Mouse (Mus musculus) forelimb bud, embryonic 11.5 days (tissue): ENCODE measurements around the gene Tas2r119.
"Not testable (repeated sequence)": the region's sequence is repeated elsewhere in the genome, so short reads cannot be mapped to it uniquely, and the experiment has no call there.

ENCODE experiments used
- DNase-seq: peaks from one replicate; pipeline ENCODE4 v3.0.0-alpha.2; 2012; ENCODE audit warnings: low read depth, low spot score

Gene Tas2r119

GRCm38 (mm10) chr15:32176989-32177388 is at the start of gene Tas2r119:
TSS of gene Tas2r119 (plus strand) at chr15:32177289.
- DNase-seq, result no peak

DNA sequence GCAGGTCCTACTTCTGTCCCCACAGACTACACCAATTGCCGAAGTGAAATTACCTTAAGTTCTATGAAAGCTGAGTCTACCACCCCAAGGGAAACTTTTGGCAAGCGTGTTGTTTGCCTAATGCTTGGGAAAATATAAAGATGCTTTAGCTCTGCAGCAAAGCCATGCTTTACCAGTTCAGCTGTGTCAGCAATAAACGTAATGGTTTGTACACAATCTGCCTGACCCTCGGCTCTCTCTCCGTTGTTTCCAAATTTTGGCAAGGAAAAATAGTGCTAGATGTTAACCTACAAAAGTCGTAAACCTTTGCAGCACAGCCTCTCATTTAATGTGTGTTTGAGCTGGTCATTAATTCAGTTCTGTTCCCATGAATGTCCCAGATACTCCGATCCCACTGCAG is 44.8 kb upstream of the Tas2r119 start:
- DNase-seq, result no peak

DNA sequence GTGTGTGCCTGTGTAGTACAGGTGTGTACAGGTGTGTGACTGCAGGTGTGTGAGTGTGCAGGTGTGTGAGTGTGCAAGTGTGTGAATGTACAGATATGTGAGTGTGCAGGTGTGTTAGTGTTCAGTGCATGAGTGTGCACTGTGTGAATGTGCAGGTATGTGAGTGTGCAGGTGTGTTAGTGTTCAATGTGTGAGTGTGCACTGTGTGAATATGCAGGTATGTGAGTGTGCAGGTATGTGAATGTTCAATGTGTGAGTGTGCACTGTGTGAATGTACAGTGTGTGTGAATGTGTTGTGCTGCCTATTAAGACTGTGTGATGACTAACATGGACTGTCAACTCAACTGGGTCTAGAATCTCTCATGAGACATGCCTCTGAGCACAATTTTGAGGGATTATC is 35.4 kb upstream of the Tas2r119 start:
- DNase-seq, result no peak

GRCm38 (mm10) chr15:32144269-32144668 is 32.8 kb upstream of the Tas2r119 start:
- no peak for DNase-seq

- DNase-seq, result no peak
Measured at GRCm38 (mm10) chr15:32153404-32153803, 23.7 kb upstream of the Tas2r119 start.

DNA sequence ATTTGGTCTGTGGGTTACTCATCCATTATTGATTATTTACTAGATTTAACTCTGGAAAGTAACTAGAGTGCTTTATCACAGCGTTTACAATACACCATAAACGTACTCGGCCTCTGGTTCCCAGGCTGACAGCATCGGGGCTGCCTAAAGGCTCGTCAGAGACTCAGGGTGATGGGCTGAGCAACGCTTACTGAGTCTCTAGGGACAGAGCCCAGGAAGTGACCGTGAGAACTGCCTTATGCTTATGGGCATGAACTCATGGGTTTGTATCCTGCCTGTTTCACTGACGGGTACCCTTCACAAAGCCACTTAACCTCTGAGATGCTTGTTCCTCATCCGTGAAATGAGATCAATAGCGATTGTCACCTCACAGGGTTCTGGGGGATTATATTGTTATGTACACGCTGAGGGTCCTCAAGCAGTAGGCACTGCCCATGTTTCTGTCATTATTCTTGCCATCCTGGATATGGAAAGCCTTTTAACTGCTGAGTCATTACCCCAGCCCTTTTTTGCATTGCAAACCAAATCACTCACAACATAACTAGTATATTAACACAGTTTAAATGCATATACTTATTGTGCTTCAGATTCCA is 23.1 kb upstream of the Tas2r119 start:
- no peak for DNase-seq

GRCm38 (mm10) chr15:32156126-32156525 is 21.0 kb upstream of the Tas2r119 start:
- peak; percentile 71 for DNase-seq

DNA sequence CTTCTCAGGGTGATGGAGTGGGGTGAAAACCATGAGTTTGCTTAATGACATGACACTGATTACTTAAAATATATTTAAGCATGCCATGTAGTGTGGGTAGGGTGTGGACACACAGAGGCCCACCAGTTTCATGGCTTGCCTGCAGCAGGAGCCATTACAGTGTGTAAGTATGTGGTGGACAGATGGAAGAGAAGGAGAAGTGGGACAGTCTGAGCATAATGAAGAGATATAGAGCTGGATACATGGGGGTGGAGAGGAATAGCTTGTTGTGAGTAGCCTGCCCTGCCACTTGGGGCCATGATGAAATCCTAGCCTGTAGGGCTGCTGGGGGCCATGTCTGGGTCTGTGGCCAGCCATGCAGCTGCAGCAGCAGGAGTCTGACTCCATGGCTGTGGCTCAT is 16.8 kb upstream of the Tas2r119 start:
- no peak for DNase-seq

DNA sequence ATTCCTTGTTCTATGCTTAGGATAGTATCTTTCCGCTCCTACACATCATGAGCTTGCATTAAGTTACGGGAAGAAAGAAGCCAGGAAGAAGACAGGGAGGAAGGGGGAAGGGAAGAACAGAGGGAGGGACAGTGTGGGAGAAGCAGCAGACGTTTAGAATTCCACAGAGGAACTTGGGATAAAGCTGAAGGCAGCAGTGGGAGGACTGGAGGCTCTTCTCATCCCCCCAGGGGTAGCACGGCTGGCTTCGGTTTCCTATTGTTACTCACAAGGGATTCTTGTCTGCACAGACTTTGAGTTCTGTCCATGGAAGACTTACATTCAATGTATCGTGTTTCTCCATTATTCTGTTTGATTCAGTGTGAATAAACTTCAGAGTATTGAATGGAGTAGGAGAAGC is 5.3 kb upstream of the Tas2r119 start:
- no peak for DNase-seq

DNA sequence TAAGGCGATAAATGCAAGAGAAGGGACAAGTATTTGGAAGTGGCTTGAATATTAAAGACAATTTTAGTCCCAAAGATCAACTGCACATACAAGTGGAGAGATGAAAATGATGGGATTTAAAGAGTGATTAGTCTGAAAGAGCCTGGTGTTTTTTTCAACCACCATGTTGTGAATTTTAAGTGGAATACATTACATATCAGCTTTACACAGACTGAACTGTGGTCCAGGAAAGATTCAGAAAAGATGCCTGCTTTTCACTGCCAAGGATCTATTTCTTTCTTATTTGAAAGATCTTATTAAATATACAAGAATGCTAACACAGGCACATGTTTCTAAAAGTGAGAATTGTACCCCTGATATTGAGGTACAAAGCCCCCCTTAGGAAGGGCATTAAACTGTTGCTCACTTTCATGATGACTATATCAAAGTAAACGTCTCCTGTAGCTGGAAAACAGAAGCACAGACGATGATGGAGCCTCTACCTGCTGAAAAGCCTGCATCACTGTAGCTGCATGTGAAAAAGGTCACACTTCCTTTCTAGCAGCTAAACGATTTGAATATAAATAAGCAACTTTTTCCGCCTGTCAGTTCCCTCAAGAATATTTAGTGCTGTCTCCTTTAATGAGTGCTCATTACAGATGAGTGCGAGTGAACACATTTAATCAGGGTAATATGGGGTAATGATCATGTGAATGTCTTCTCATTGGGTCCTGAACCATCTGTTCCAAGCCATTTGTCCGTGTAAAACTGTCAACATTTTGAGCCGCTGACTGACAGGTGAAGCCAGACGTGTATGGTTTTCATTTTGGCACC is 4.7 kb upstream of the Tas2r119 start:
- DNase-seq, result no peak

GRCm38 (mm10) chr15:32172988-32173329 is 4.1 kb upstream of the Tas2r119 start:
- DNase-seq, result no peak

GRCm38 (mm10) chr15:32180010-32180725 is 3.1 kb downstream of the Tas2r119 start:
- DNase-seq, result no peak

DNA sequence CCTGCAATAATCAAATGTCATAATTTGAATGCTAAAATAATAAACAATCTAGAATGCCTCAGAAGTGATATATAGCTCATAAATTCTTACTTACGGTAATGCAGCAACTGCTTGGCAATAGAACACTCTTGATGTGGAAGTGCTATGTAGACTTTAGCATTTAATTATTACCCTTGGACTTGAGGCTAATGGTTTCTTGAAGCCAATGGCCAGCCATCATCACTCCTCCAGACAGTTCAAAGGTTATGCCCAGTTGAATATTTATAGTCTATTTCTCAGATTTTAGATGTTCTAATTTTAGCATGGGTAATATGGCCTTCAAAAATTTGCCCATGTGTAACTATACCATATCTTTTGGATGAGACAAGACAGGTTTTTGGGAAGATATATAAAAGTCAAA is 4.9 kb downstream of the Tas2r119 start:
- DNase-seq, result no peak

- DNase-seq, result no peak
Measured at GRCm38 (mm10) chr15:32184964-32185363, 7.9 kb downstream of the Tas2r119 start.

- DNase-seq, result no peak
Measured at GRCm38 (mm10) chr15:32189879-32190278, 12.8 kb downstream of the Tas2r119 start.

DNA sequence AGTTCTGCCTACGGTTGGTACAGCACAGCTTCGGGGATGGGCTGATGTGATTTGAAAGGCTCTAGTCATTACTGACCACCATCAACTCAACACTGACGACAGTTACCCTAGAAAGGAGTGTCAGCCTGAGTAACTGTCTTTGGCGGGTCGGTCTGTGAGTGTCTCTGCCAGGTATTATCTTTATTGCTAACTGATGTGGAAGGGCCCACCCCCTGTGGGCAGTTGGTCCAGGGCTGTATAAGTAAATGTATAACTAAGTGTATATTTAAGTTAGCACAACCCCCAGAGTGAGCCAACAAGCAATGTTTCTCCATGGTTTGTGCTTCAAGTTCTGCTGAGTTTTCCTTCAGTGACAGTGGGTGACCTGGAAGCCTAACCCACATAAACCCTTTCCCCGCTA is 13.3 kb downstream of the Tas2r119 start:
- no peak for DNase-seq

- DNase-seq, result no peak
Measured at GRCm38 (mm10) chr15:32192948-32193347, 15.9 kb downstream of the Tas2r119 start.

DNA sequence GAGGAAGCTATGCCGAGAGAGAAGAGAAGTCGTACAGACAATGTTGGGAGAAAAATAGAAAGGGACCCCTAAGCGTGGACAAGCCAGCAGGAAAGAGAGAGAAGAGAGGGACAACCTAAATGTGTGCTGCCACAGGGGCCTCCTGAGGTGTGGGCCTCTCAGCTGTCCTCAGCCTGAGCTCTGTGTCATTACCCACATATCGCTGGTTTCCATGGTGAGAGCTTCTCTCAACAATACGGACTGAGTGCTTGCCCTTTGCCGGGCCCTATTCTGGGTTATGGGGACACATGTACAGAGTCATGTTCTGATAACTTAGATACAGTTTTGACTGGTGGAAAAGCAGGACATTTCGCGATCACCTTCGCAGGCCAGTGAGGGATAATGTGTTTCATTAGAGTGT is 21.0 kb downstream of the Tas2r119 start:
- DNase-seq, result peak; percentile 14

- peak; percentile 59 for DNase-seq
Measured at GRCm38 (mm10) chr15:32198561-32198960, 21.5 kb downstream of the Tas2r119 start.

GRCm38 (mm10) chr15:32203242-32203641 is 26.2 kb downstream of the Tas2r119 start:
- DNase-seq, result no peak

DNA sequence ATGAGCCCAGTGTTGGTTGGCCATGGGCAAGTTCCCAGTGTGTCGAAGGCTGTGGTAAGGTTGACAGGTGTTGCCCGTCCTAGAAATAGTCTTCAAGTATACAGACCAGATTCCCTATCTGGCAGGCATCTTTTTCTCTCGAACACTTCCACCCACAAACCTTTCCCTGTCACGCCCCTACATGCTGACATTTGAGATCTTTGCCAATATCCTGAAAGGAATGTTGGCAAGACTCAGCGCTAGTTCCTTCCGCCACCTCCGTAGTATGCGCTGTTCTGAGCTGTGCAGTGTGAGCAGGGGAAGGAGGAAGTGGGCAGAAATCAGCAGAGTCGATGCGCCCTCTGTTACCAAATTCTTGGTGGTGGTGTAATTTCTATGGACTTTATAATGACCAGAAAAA is 27.8 kb downstream of the Tas2r119 start:
- DNase-seq, result no peak

DNA sequence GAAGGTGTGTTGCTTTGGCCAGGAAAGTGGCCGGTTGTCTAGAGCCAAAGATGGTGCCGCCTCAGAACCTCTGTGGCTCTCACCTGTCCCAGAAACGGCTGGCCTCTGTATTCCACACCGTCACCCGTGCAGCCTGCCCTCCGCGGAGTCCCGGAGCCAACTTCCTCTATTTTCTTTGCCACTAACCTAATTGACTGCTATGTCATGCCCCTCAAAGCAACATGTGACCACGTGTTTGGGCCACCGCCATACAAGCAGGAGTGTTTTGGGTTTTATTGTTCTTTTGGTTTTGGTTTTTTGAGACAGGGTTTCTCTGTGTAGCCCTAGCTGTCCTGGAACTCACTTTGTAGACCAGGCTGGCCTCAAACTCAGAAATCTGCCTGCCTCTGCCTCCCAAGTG is 37.6 kb downstream of the Tas2r119 start:
- DNase-seq, result not testable (repeated sequence)

GRCm38 (mm10) chr15:32223028-32223427 is 45.9 kb downstream of the Tas2r119 start:
- DNase-seq, result no peak
